In the genomic region with DNA sequence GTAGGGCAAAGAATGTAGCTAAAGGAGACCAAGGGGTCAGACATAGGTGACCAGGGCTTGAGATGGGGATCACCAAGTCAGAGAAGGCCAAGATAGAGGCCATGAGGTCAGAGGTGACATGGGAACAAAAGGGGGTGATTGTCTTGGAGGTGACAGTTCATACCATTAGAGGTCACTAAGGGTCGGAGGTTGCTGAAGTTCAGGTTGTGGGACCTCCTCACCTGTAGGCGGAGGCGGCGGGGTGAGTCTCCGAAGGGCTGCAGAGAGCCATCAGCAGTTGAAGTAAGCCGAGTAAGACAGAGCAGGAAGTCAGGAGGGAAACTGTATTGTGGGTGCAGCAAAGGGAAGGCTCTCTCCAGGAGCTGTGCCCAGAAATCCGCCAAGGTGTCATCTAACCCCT, we compare ENCODE assay signal across 14 mouse cellular contexts. TPM values are rescaled to one million over a fixed set of nuclear protein-coding genes. Genes with fewer than 3 reads are reported as not detected.
DNase-seq lines count a peak whose midpoint lies in the region; ATAC-seq and TF ChIP-seq lines count a peak whose summit lies in the region.
"Had no signal": no experiment of that assay in that cellular context is flagged by ENCODE, and none has a peak within 500 bp of the region (broad histone marks: within the 10 kb centered on the region; RNA-seq: fewer than 3 reads in every experiment).

No protein-coding gene starts in this region.

- peaks cover 39% of the 10 kb centered on the region for H3K4me1 ChIP-seq in forebrain, embryonic 14.5 days (ENCODE audit: control insufficient read depth, insufficient read depth, low read length)
- peaks cover 51% of the 10 kb centered on the region for H3K4me1 ChIP-seq in limb, embryonic 10.5 days
- H3K4me1 ChIP-seq in midbrain, postnatal 0 days (ENCODE audit: insufficient read depth, low read length) = no peaks in the 10 kb centered on the region; the same call in 1 of the 2 replicates

- H3K9ac ChIP-seq in forebrain, embryonic 14.5 days (ENCODE audit: low read length) = peak overlapping the region; percentile 97
- no peak overlapping the region for H3K9ac ChIP-seq in midbrain, postnatal 0 days (replicated peaks; ENCODE audit: low read length, poor library complexity, severe bottlenecking)
- H3K9ac ChIP-seq: liver, postnatal 0 days had no signal

- ATAC-seq in forebrain, embryonic 14.5 days = no peak
- ATAC-seq in midbrain, postnatal 0 days (ENCODE audit: low FRiP score) = no peak
- ATAC-seq: liver, postnatal 0 days had no signal

- H3K4me3 ChIP-seq in forebrain, embryonic 14.5 days (ENCODE audit: low read depth, low read length) = peak overlapping the region; percentile 86
- H3K4me3 ChIP-seq in limb, embryonic 10.5 days = peak overlapping the region; percentile 78
- H3K4me3 ChIP-seq in midbrain, postnatal 0 days (ENCODE audit: low read depth, low read length) = no peak overlapping the region; the same call in 1 of the 2 replicates

- intact Hi-C loops in heart, postnatal 10 days (cut with DNase I) = loop anchor here (5.0 kb wide), 1 partner anchor 164 kb away; a partner anchor contains a TSS

- H3K27me3 ChIP-seq in forebrain, embryonic 14.5 days (replicated peaks; ENCODE audit: control insufficient read depth, insufficient read depth, low read length) = no peaks in the 10 kb centered on the region
- no peaks in the 10 kb centered on the region; the same call in 1 of the 2 replicates for H3K27me3 ChIP-seq in limb, embryonic 10.5 days (ENCODE audit: low read depth, poor library complexity, severe bottlenecking)
- no peaks in the 10 kb centered on the region for H3K27me3 ChIP-seq in midbrain, postnatal 0 days (ENCODE audit: insufficient read depth, low read length)

- WGBS in forebrain, embryonic 14.5 days = 87% methylated on average over 7 of the region's 7 CpGs
- WGBS in limb, embryonic 10.5 days = 84% methylated on average over 7 of the region's 7 CpGs
- WGBS in midbrain, postnatal 0 days = 88% methylated on average over 7 of the region's 7 CpGs

- peaks cover 25% of the 10 kb centered on the region for H3K36me3 ChIP-seq in forebrain, embryonic 14.5 days (ENCODE audit: control insufficient read depth, insufficient read depth, low read length)
- peaks cover 50% of the 10 kb centered on the region for H3K36me3 ChIP-seq in limb, embryonic 10.5 days
- peaks cover 4% of the 10 kb centered on the region for H3K36me3 ChIP-seq in midbrain, postnatal 0 days (ENCODE audit: insufficient read depth, low read length)

- DNase-seq in heart, adult 11 months = peak; percentile 81
- DNase-seq in heart, postnatal 10 days = no peak
- DNase-seq in forebrain, embryonic 14.5 days (ENCODE audit: low spot score) = no peak
- no peak for DNase-seq in limb, embryonic 10.5 days (ENCODE audit: low spot score)
- DNase-seq in midbrain, postnatal 0 days (ENCODE audit: low spot score) = no peak
- no peak for DNase-seq in gastrocnemius, adult 18-20 months (ENCODE audit: low spot score)
- no peak for DNase-seq in spleen, postnatal 36 days (ENCODE audit: low spot score in 2 of 2)
- DNase-seq in urinary bladder, postnatal 36 days (ENCODE audit: low spot score in 2 of 2) = no peak
- DNase-seq: cerebellum, adult 8-10 months; kidney, adult 18-20 months; liver, postnatal 0 days had no signal

- peak overlapping the region; percentile 83 for H3K4me2 ChIP-seq in forebrain, embryonic 14.5 days (ENCODE audit: low read length)
- H3K4me2 ChIP-seq in midbrain, postnatal 0 days (ENCODE audit: low read depth, low read length, poor library complexity, severe bottlenecking) = peak overlapping the region; percentile 66; the same call in 1 of the 2 replicates

- no peak for TF ChIP-seq CTCF in midbrain, postnatal 0 days (IDR thresholded peaks at IDR 0.05)

- 0 out of 2 replicates have a peak overlapping the region, but pooled peaks have one; percentile 5 for H3K27ac ChIP-seq in forebrain, embryonic 14.5 days (ENCODE audit: low read depth, low read length)
- H3K27ac ChIP-seq in limb, embryonic 10.5 days = no peak overlapping the region
- no peak overlapping the region for H3K27ac ChIP-seq in midbrain, postnatal 0 days (ENCODE audit: low read depth, low read length)

- 0 out of 2 replicates have a peak, but pooled peaks cover 8% of the 10 kb centered on the region for H3K9me3 ChIP-seq in forebrain, embryonic 14.5 days (replicated peaks; ENCODE audit: control insufficient read depth, low read length)
- no peaks in the 10 kb centered on the region for H3K9me3 ChIP-seq in limb, embryonic 10.5 days (replicated peaks)
- H3K9me3 ChIP-seq in midbrain, postnatal 0 days (ENCODE audit: low read length) = no peaks in the 10 kb centered on the region

RNA-seq across cellular contexts. Expression of a gene that starts 1.8 kb away (rescaled TPM):
- total RNA-seq in heart, postnatal 10 days (2021) = not detected
- polyA plus RNA-seq in forebrain, embryonic 14.5 days (2014; fragmentation: Nextera tagmentation; extraction: Ambion mirVana) = 0.09 TPM in 1 of 2 replicates, not detected in the other
- polyA plus RNA-seq in limb, embryonic 10.5 days (2016; fragmentation: Nextera tagmentation; extraction: Ambion mirVana) = 0.08 and 0.18 TPM in 2 replicates
- total RNA-seq in midbrain, postnatal 0 days (2014; rRNA removed) = 0.11 TPM in 1 of 2 replicates, not detected in the other
- 0.05 TPM in 1 of 2 replicates, not detected in the other for polyA plus RNA-seq in midbrain, postnatal 0 days (2015; fragmentation: Nextera tagmentation; extraction: Ambion mirVana)
- not detected for total RNA-seq in gastrocnemius, adult 18-20 months (2021)
- total RNA-seq: layer of hippocampus, adult 18-20 months had no signal
- polyA plus RNA-seq: heart, embryonic 14.5 days; liver, postnatal 0 days; small intestine, adult 2 months had no signal

RNA-seq across cellular contexts. Expression of a gene that starts 1.8 kb away (rescaled TPM):
- total RNA-seq in heart, postnatal 10 days (2021) = 1 to 10 TPM in 1 of 2 experiments, under 1 TPM in 1; 0.86 to 1.1 TPM
- 34.9 and 37.8 TPM in 2 replicates for polyA plus RNA-seq in forebrain, embryonic 14.5 days (2014; fragmentation: Nextera tagmentation; extraction: Ambion mirVana)
- polyA plus RNA-seq in limb, embryonic 10.5 days (2016; fragmentation: Nextera tagmentation; extraction: Ambion mirVana) = 36.5 and 54.3 TPM in 2 replicates
- total RNA-seq in midbrain, postnatal 0 days (2014; rRNA removed) = 134 and 154 TPM in 2 replicates
- polyA plus RNA-seq in midbrain, postnatal 0 days (2015; fragmentation: Nextera tagmentation; extraction: Ambion mirVana) = 50.5 and 50.7 TPM in 2 replicates
- not detected for total RNA-seq in gastrocnemius, adult 18-20 months (2021)

RNA-seq across cellular contexts. Expression of a gene that starts 2.0 kb away (rescaled TPM):
- total RNA-seq in heart, postnatal 10 days (2021) = under 1 TPM; 0.17 to 0.22 TPM
- 2.3 and 4.0 TPM in 2 replicates for polyA plus RNA-seq in forebrain, embryonic 14.5 days (2014; fragmentation: Nextera tagmentation; extraction: Ambion mirVana)
- 4.7 and 6.7 TPM in 2 replicates for polyA plus RNA-seq in limb, embryonic 10.5 days (2016; fragmentation: Nextera tagmentation; extraction: Ambion mirVana)
- 22.5 and 33.2 TPM in 2 replicates for total RNA-seq in midbrain, postnatal 0 days (2014; rRNA removed)
- 8.8 and 9.6 TPM in 2 replicates for polyA plus RNA-seq in midbrain, postnatal 0 days (2015; fragmentation: Nextera tagmentation; extraction: Ambion mirVana)
- total RNA-seq in gastrocnemius, adult 18-20 months (2021) = not detected

RNA-seq across cellular contexts. Expression of a gene that starts 5.4 kb away (rescaled TPM):
- under 1 TPM; 0.36 to 0.47 TPM for total RNA-seq in heart, postnatal 10 days (2021)
- 1.3 and 1.8 TPM in 2 replicates for polyA plus RNA-seq in forebrain, embryonic 14.5 days (2014; fragmentation: Nextera tagmentation; extraction: Ambion mirVana)
- 3.3 and 3.7 TPM in 2 replicates for polyA plus RNA-seq in limb, embryonic 10.5 days (2016; fragmentation: Nextera tagmentation; extraction: Ambion mirVana)
- total RNA-seq in midbrain, postnatal 0 days (2014; rRNA removed) = 0.71 and 1.4 TPM in 2 replicates
- polyA plus RNA-seq in midbrain, postnatal 0 days (2015; fragmentation: Nextera tagmentation; extraction: Ambion mirVana) = 1.7 TPM in 2 replicates
- total RNA-seq in gastrocnemius, adult 18-20 months (2021) = under 1 TPM in 1 of 2 experiments, not detected in 1; 0.14 TPM
- polyA plus RNA-seq: liver, postnatal 0 days had no signal

RNA-seq across cellular contexts. Expression of a gene that starts 14.2 kb away (rescaled TPM):
- 1 to 10 TPM; 5.4 to 6.5 TPM for total RNA-seq in heart, postnatal 10 days (2021)
- 8.9 and 9.8 TPM in 2 replicates for polyA plus RNA-seq in forebrain, embryonic 14.5 days (2014; fragmentation: Nextera tagmentation; extraction: Ambion mirVana)
- 5.4 and 6.3 TPM in 2 replicates for polyA plus RNA-seq in limb, embryonic 10.5 days (2016; fragmentation: Nextera tagmentation; extraction: Ambion mirVana)
- 73.1 and 79.2 TPM in 2 replicates for total RNA-seq in midbrain, postnatal 0 days (2014; rRNA removed)
- 15.4 and 17.3 TPM in 2 replicates for polyA plus RNA-seq in midbrain, postnatal 0 days (2015; fragmentation: Nextera tagmentation; extraction: Ambion mirVana)
- 1 to 10 TPM; 2.7 to 3.2 TPM for total RNA-seq in gastrocnemius, adult 18-20 months (2021)

Comparison
In these comparisons a context has a peak if more than half of its experiments do, and no peak if none do; other contexts are left out.
1. RNA of a gene that starts 1.8 kb away (total RNA-seq): 134 to 154 TPM in midbrain, postnatal 0 days; 0.86 to 1.1 TPM in heart, postnatal 10 days and not detected in gastrocnemius, adult 18-20 months; every median in the first group is over 10 times any median in the second.
2. RNA of a gene that starts 2.0 kb away (total RNA-seq): 22.5 to 33.2 TPM in midbrain, postnatal 0 days; 0.17 to 0.22 TPM in heart, postnatal 10 days and not detected in gastrocnemius, adult 18-20 months; every median in the first group is over 10 times any median in the second.